Mouse (Mus musculus): ENCODE measurements around the gene Toe1. TPM values are rescaled to one million over a fixed set of nuclear protein-coding genes. Genes with fewer than 3 reads are reported as not detected.
"Not testable (repeated sequence)": the region's sequence is repeated elsewhere in the genome, so short reads cannot be mapped to it uniquely, and the experiment has no call there.

Gene Toe1
- polyA plus RNA-seq (2012; rRNA removed): 42.8 and 44.8 TPM in 2 replicates

DNA sequence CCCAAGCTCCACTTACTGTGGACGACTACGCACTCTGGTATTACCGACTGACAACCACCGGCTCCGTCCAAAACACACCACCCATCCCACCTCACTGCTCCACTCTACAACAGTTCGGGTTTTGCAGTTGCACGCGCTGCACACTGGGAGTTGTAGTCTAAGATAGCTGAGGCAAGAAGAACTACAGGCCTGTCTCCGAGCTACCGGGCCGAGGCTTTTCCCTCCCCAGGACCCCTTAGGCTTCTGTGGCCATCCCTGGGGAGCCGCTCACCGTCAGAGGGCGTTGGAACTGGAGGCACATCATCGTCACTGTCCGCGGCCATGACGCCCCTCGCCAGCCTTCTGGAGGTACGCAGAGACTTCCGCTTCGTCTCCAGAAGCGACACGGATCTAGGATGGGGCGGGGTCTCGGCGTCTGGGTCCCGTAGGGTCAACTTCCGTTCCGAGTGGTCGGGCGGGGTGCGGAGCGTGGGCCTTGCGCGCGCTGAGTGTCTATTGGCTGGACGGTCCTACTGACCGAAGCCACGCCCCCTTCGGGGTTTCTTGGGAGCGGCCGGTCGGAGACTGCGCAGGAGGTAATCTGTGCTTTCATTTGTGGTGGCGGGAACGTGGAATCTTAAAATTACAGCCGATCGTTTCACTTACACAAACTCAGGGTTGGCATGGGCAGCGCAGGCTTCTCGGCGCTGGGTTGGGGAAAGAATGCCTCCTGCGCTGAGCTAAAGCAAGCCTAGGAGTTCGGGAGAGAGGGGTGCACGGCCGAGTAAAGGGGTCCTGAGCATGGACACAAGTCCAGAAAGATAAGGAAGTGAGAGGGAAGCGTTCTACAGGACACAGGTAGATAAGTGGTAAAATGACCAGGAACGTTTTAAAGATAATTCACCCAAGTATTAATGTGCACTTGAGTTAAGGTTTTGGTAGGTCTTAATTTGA is at the start of gene Toe1, which contains the start of gene Mutyh:
TSS of gene Toe1 (minus strand) at position 444 of the 933 bp plus-strand sequence.
TSS of gene Mutyh (plus strand) at position 527 of the 933 bp plus-strand sequence.
- DNase-seq: peak; percentile 92
- H3K4me3 ChIP-seq (ENCODE audit: control insufficient read depth, insufficient read depth, low read length): peak within 1 kb of the TSS; percentile 67
- WGBS: under 1% methylated on average over 58 of the region's 58 CpGs
- H3K27ac ChIP-seq (ENCODE audit: control insufficient read depth, insufficient read depth, low read length): peak within 1 kb of the TSS; percentile 50
- H3K36me3 ChIP-seq (ENCODE audit: control insufficient read depth, insufficient read depth, low read length): peaks cover 22% of the 10 kb centered on the region
- TF ChIP-seq POLR2A (IDR thresholded peaks at IDR 0.05; ENCODE audit: control insufficient read depth, extremely low read depth, insufficient read depth, low read length, poor library complexity): peak; percentile 68; the same call in 1 of the 2 replicates
- peak; percentile 61; the same call in 1 of the 2 replicates for TF ChIP-seq CTCF (IDR thresholded peaks at IDR 0.05; ENCODE audit: borderline replicate concordance, control insufficient read depth, extremely low read depth, insufficient read depth, low read length, poor library complexity)
- H3K4me1 ChIP-seq (replicated peaks; ENCODE audit: control insufficient read depth, insufficient read depth, low read length): peaks cover 7% of the 10 kb centered on the region
- H3K27me3 ChIP-seq (ENCODE audit: control insufficient read depth, insufficient read depth, low read length): no peaks in the 10 kb centered on the region

DNA sequence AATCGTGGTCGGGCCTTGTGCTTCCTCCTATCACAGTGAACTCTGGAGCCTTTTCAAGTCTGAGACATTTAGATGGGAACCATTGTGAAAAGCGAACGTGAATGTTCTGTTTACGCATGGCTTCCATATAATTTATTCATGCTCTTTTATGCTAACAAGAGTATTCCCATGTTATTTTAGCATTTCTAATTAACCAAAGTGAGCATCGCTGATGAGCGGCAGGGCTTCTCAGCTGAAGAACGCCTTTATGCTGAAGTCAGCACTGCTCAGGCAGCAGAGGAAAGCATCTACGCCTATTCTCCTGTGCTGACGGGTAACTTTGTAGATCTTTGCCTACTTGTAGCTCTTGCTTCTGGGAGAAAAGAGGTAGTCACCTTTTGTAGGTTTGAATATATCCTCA is 49.8 kb upstream of the Toe1 start:
- no peaks in the 10 kb centered on the region for H3K36me3 ChIP-seq (ENCODE audit: control insufficient read depth, insufficient read depth, low read length)
- no peak for DNase-seq
- 94% methylated on average over 10 of the region's 10 CpGs for WGBS
- H3K4me3 ChIP-seq (ENCODE audit: control insufficient read depth, insufficient read depth, low read length): no peak overlapping the region
- H3K4me1 ChIP-seq (replicated peaks; ENCODE audit: control insufficient read depth, insufficient read depth, low read length): no peaks in the 10 kb centered on the region
- H3K27me3 ChIP-seq (ENCODE audit: control insufficient read depth, insufficient read depth, low read length): no peaks in the 10 kb centered on the region
- TF ChIP-seq CTCF (IDR thresholded peaks at IDR 0.05; ENCODE audit: borderline replicate concordance, control insufficient read depth, extremely low read depth, insufficient read depth, low read length, poor library complexity) (no peak), POLR2A (IDR thresholded peaks at IDR 0.05; ENCODE audit: control insufficient read depth, extremely low read depth, insufficient read depth, low read length, poor library complexity) (no peak)
- H3K27ac ChIP-seq (ENCODE audit: control insufficient read depth, insufficient read depth, low read length): no peak overlapping the region

DNA sequence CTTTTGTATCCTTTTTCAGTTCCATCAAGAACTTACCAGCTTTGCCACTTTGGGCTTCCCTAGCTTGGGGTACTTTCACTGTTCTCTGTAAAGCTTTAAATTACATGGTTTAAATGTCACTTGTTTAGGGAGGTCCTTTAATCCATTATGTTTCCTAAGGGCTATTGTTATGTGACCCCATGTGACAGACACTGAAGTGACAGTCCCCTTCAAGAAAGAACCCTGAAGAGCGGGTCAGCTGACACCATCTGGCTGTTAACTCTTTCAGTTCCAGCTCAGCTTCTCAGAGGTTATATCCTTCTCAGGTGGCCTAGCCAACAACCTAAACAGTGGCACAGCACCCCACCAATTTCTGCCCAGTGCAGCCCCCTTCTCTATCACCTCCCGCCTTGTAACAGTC is 46.8 kb upstream of the Toe1 start:
- H3K36me3 ChIP-seq (ENCODE audit: control insufficient read depth, insufficient read depth, low read length): no peaks in the 10 kb centered on the region
- no peak for TF ChIP-seq POLR2A (IDR thresholded peaks at IDR 0.05; ENCODE audit: control insufficient read depth, extremely low read depth, insufficient read depth, low read length, poor library complexity)
- no peak for TF ChIP-seq CTCF (IDR thresholded peaks at IDR 0.05; ENCODE audit: borderline replicate concordance, control insufficient read depth, extremely low read depth, insufficient read depth, low read length, poor library complexity)
- H3K27ac ChIP-seq (ENCODE audit: control insufficient read depth, insufficient read depth, low read length): no peak overlapping the region
- 59% methylated on average over 2 of the region's 2 CpGs for WGBS
- H3K27me3 ChIP-seq (ENCODE audit: control insufficient read depth, insufficient read depth, low read length): no peaks in the 10 kb centered on the region
- H3K4me3 ChIP-seq (ENCODE audit: control insufficient read depth, insufficient read depth, low read length): no peak overlapping the region
- no peak for DNase-seq
- H3K4me1 ChIP-seq (replicated peaks; ENCODE audit: control insufficient read depth, insufficient read depth, low read length): no peaks in the 10 kb centered on the region

DNA sequence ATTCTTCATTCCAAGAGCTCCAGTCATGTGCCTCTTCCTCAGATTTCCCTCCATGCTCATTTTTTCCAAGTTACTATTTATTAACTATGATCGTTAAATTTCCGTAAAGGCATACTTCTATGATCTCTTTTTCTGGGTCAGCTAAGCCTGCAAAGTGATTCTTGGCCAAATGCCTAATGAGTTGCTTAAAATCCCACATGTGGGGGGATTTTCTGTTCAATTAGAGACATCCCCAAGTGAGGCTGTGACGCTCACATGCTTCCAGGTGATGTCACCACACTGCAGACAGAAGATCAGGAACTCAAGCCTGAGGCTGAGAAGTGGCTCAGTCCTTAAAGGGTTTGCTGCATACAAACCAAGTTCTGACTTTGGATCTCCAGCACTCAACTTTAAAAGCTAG is 42.5 kb upstream of the Toe1 start:
- WGBS: 87% methylated on average over 3 of the region's 3 CpGs

DNA sequence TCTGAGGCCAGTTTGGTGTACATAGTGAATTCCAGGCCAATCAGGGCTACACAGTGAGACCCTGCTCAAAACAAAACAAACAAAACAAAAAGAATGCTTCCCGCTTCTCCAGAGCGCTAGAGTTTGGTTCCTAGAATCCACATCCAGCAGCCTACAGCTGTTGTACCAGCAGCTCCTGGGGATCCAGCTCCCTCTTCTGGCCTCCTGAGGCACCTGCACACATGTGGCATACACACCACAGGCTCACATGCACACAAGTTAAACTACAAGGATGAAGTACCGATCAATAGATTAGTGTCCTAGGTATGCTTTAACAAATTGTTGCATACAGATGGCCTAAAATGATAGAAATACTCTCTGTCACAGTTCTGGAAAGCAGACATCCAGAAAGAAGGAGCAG is 36.9 kb upstream of the Toe1 start:
- Histone ChIP-seq H3K36me3 (ENCODE audit: control insufficient read depth, insufficient read depth, low read length) (no peaks in the 10 kb centered on the region), H3K4me1 (replicated peaks; ENCODE audit: control insufficient read depth, insufficient read depth, low read length) (no peaks in the 10 kb centered on the region), H3K4me3 (ENCODE audit: control insufficient read depth, insufficient read depth, low read length) (no peak overlapping the region), H3K27me3 (ENCODE audit: control insufficient read depth, insufficient read depth, low read length) (no peaks in the 10 kb centered on the region), H3K27ac (ENCODE audit: control insufficient read depth, insufficient read depth, low read length) (no peak overlapping the region)
- TF ChIP-seq CTCF (IDR thresholded peaks at IDR 0.05; ENCODE audit: borderline replicate concordance, control insufficient read depth, extremely low read depth, insufficient read depth, low read length, poor library complexity) (no peak), POLR2A (IDR thresholded peaks at IDR 0.05; ENCODE audit: control insufficient read depth, extremely low read depth, insufficient read depth, low read length, poor library complexity) (no peak)
- over 99% methylated on average over 3 of the region's 3 CpGs for WGBS
- no peak for DNase-seq

More for the DNA sequence above, 42.5 kb upstream of the Toe1 start:
- H3K4me1 ChIP-seq (replicated peaks; ENCODE audit: control insufficient read depth, insufficient read depth, low read length): no peaks in the 10 kb centered on the region
- no peaks in the 10 kb centered on the region for H3K27me3 ChIP-seq (ENCODE audit: control insufficient read depth, insufficient read depth, low read length)
- H3K27ac ChIP-seq (ENCODE audit: control insufficient read depth, insufficient read depth, low read length): no peak overlapping the region
- TF ChIP-seq POLR2A (IDR thresholded peaks at IDR 0.05; ENCODE audit: control insufficient read depth, extremely low read depth, insufficient read depth, low read length, poor library complexity): no peak
- TF ChIP-seq CTCF (IDR thresholded peaks at IDR 0.05; ENCODE audit: borderline replicate concordance, control insufficient read depth, extremely low read depth, insufficient read depth, low read length, poor library complexity): no peak
- DNase-seq: no peak
- H3K4me3 ChIP-seq (ENCODE audit: control insufficient read depth, insufficient read depth, low read length): no peak overlapping the region
- no peaks in the 10 kb centered on the region for H3K36me3 ChIP-seq (ENCODE audit: control insufficient read depth, insufficient read depth, low read length)

DNA sequence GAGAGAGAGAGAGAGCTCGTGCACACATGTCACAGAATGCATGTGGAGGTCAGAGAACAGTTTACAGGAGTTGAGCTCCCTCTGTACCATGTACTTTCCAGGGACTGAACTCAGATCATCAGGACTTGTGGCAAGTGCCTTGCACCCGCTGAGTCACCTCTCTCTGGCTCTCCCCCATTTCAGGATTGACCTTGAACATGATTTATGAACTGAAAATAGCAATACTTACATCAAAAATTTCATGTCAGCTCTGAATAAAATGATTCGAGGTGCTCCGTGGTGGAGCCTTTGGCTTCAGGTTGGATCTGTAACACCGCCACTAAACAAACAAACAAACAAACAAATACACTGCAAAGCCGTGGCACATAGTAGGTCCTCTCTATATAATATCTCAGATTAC is 33.4 kb upstream of the Toe1 start:
- H3K36me3 ChIP-seq (ENCODE audit: control insufficient read depth, insufficient read depth, low read length): no peaks in the 10 kb centered on the region
- no peak overlapping the region for H3K4me3 ChIP-seq (ENCODE audit: control insufficient read depth, insufficient read depth, low read length)
- no peak for TF ChIP-seq CTCF (IDR thresholded peaks at IDR 0.05; ENCODE audit: borderline replicate concordance, control insufficient read depth, extremely low read depth, insufficient read depth, low read length, poor library complexity)
- no peak for TF ChIP-seq POLR2A (IDR thresholded peaks at IDR 0.05; ENCODE audit: control insufficient read depth, extremely low read depth, insufficient read depth, low read length, poor library complexity)
- no peak for DNase-seq
- H3K4me1 ChIP-seq (replicated peaks; ENCODE audit: control insufficient read depth, insufficient read depth, low read length): no peaks in the 10 kb centered on the region
- no peak overlapping the region for H3K27ac ChIP-seq (ENCODE audit: control insufficient read depth, insufficient read depth, low read length)
- no peaks in the 10 kb centered on the region for H3K27me3 ChIP-seq (ENCODE audit: control insufficient read depth, insufficient read depth, low read length)
- 82% methylated on average over 6 of the region's 6 CpGs for WGBS

DNA sequence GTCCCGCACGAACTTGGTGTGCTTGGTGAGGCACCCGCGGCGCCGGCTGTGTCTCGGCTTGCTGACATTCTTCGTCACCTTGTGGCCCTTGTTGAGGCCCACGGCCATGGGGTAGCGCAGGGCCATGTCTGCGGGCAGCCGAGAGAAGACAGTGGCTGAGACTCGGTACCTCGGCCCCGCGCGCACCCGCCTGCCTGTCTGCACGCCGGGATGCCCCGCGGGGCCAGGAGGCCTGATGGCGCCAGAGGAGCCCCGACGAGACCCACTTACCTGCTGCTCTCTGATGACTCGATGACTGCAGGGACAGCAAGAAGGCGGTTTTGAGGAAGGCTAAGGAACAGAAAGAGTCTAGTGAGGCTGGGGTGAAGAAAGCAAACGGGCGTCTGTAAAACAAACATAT is 32.7 kb upstream of the Toe1 start:
- not testable (repeated sequence) for H3K4me3 ChIP-seq (ENCODE audit: control insufficient read depth, insufficient read depth, low read length); H3K36me3 ChIP-seq (ENCODE audit: control insufficient read depth, insufficient read depth, low read length); H3K27ac ChIP-seq (ENCODE audit: control insufficient read depth, insufficient read depth, low read length); H3K27me3 ChIP-seq (ENCODE audit: control insufficient read depth, insufficient read depth, low read length); H3K4me1 ChIP-seq (replicated peaks; ENCODE audit: control insufficient read depth, insufficient read depth, low read length); DNase-seq
- 41% methylated on average over 22 of the region's 29 CpGs for WGBS
